Mouse (Mus musculus) heart, postnatal 0 days (tissue): Measurements from ENCODE around the gene Rbm20. TPM values are rescaled to one million over a fixed set of nuclear protein-coding genes. Genes with fewer than 3 reads are reported as not detected.

Experiments
- ATAC-seq: fragments of 200-750 bp; cut with Nextera tagmentation; 2 replicates; pipeline ENCODE4 v1.8.0; 2017; ENCODE audit warnings: low read depth, moderate number of reproducible peaks, moderate library complexity; ENCODE audit not compliant: insufficient read depth
- DNase-seq: peaks from one replicate; pipeline ENCODE4 v3.0.0-alpha.2; 2016; ENCODE audit warnings: low spot score
- H3K27ac ChIP-seq: fragments of 300-500 bp; sonication (generic); 2 replicates; pipeline ENCODE4 v1.5.1; 2014; ENCODE audit warnings: low read depth, mild to moderate bottlenecking
- H3K27me3 ChIP-seq: fragments of 300-500 bp; sonication (generic); 2 replicates; pipeline ENCODE4 v1.6.1; 2014; ENCODE audit warnings: low read length, mixed read lengths; ENCODE audit not compliant: control insufficient read depth, insufficient read depth
- H3K36me3 ChIP-seq: fragments of 300-500 bp; sonication (generic); replicated peaks from 2 replicates; pipeline ENCODE4 v1.6.1; 2014; ENCODE audit warnings: low read length, mixed read lengths; ENCODE audit not compliant: control insufficient read depth, insufficient read depth
- H3K4me1 ChIP-seq: fragments of 300-500 bp; sonication (generic); 2 replicates; pipeline ENCODE4 v1.6.1; 2014; ENCODE audit warnings: antibody characterized with exemption; ENCODE audit not compliant: control insufficient read depth, insufficient read depth
- H3K4me2 ChIP-seq: fragments of 300-500 bp; sonication (generic); 2 replicates; pipeline ENCODE4 v1.6.1; 2014; ENCODE audit warnings: low read depth, mild to moderate bottlenecking, low read length, moderate library complexity
- H3K4me3 ChIP-seq: fragments of 300-500 bp; sonication (generic); 2 replicates; pipeline ENCODE4 v1.5.1; 2014; ENCODE audit warnings: low read depth, low read length
- H3K9ac ChIP-seq: fragments of 300-500 bp; sonication (generic); replicated peaks from 2 replicates; pipeline ENCODE4 v1.6.1; 2014; ENCODE audit warnings: low read depth, low read length, mixed read lengths
- H3K9me3 ChIP-seq: fragments of 300-500 bp; sonication (generic); replicated peaks from 2 replicates; pipeline ENCODE4 v1.6.1; 2016; ENCODE audit warnings: low read length; ENCODE audit not compliant: control insufficient read depth
- CTCF ChIP-seq: IDR thresholded peaks from 2 replicates; pipeline ENCODE4 v1.5.1; 2016; ENCODE audit warnings: antibody characterized with exemption, control low read depth, low read depth
- EP300 ChIP-seq: IDR thresholded peaks from 2 replicates; pipeline ENCODE4 v1.6.1; 2016; ENCODE audit warnings: antibody characterized with exemption, low read depth
- WGBS: fragments of 180-500 bp; shearing (Covaris S2); extraction: QIAGEN DNeasy Blood & Tissue Kit; methylation state at CpG from one replicate; pipeline ENCODE4 v1.1.7; 2014; 5-methylcytosine and 5-hydroxymethylcytosine counted together
- polyA plus RNA-seq: library from polyadenylated mRNA; unstranded; fragments of >200 nt; fragmentation: Nextera tagmentation; extraction: Ambion mirVana; gene quantifications from 2 replicates; pipeline ENCODE4 v1.2.1, GENCODE M21; 2015
- total RNA-seq: library from RNA; depleted of rRNA; stranded (reverse); fragments of >200 nt; gene quantifications from 2 replicates; pipeline ENCODE4 v1.2.3, GENCODE M21; 2014; ENCODE audit warnings: low replicate concordance

Rbm20 gene
- total and polyA plus RNA-seq, 2 experiments from 2014 or later: 65.2 to 340 TPM

- Histone ChIP-seq H3K27ac (0 out of 2 replicates have a peak overlapping the region, but pooled peaks have one; percentile 21), H3K9ac (no peak overlapping the region), H3K4me1 (peaks cover 7% of the 10 kb centered on the region), H3K9me3 (no peaks in the 10 kb centered on the region), H3K36me3 (peaks cover 46% of the 10 kb centered on the region), H3K27me3 (no peaks in the 10 kb centered on the region), H3K4me3 (no peak overlapping the region), H3K4me2 (no peak overlapping the region)
- WGBS: 83% methylated on average over 13 of the region's 14 CpGs
- TF ChIP-seq CTCF (no peak), EP300 (no peak)
- ATAC-seq (no peak), DNase-seq (no peak)
These were observed 175.0 kb downstream of the Rbm20 start for GRCm38 (mm10) chr19:53851826-53852698.

DNA sequence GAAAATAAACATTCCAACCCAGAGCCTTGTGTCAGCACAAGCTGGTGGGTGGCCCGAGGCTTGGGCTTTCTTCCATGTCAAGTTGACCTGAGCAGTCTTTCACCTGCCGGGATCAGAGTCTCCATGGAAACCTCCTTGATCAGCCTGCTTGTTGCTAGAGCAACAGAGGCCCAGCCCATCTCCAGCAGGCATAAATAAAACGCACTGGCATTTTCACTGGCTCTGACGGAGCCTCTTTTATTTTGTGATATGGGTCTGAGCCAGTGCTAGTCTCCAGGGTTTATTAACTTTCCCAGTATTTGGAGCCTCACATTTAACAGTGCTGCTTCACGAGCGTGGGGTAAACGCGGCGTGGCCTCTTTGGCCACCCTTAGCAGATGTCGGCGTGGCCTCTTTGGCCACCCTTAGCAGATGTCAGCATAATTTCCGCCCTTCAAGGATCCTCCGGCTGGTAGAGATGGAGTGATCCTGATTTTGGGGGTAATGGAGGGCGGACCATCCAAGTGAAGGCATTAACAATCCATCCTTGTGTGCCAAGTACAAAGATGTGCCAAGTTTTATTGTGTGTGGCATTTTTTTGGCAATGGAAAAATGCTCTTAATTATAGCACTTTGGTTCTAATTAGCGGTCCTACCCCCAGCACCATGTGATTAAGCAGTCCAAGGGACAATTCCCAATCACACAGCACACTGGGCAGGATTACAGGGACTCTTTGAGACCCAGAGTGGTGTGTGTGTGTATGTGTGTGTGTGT lies 175.8 kb downstream of the Rbm20 start:
- 0 out of 2 replicates have a peak overlapping the region, but pooled peaks have one; percentile 21 for H3K27ac ChIP-seq
- H3K36me3 ChIP-seq: peaks cover 43% of the 10 kb centered on the region
- H3K9ac ChIP-seq: no peak overlapping the region
- no peaks in the 10 kb centered on the region for H3K9me3 ChIP-seq
- H3K4me3 ChIP-seq: no peak overlapping the region
- no peak for ATAC-seq
- H3K4me1 ChIP-seq: peaks cover 3% of the 10 kb centered on the region; the same call in 1 of the 2 replicates
- TF ChIP-seq CTCF (no peak), EP300 (no peak)
- H3K27me3 ChIP-seq: no peaks in the 10 kb centered on the region
- DNase-seq: no peak
- WGBS: 63% methylated on average over 15 of the region's 15 CpGs
- H3K4me2 ChIP-seq: no peak overlapping the region

- Histone ChIP-seq H3K4me1 (peaks cover under 1% of the 10 kb centered on the region; the same call in 1 of the 2 replicates), H3K36me3 (peaks cover 54% of the 10 kb centered on the region), H3K4me3 (no peak overlapping the region), H3K9me3 (no peaks in the 10 kb centered on the region), H3K4me2 (no peak overlapping the region), H3K9ac (no peak overlapping the region), H3K27ac (no peak overlapping the region), H3K27me3 (no peaks in the 10 kb centered on the region)
- 68% methylated on average over 4 of the region's 4 CpGs for WGBS
- TF ChIP-seq EP300 (no peak), CTCF (no peak)
- no peak for DNase-seq
- ATAC-seq: no peak
These were observed 177.9 kb downstream of the Rbm20 start for GRCm38 (mm10) chr19:53854978-53855377.

GRCm38 (mm10) chr19:53855781-53856180 lies 178.7 kb downstream of the Rbm20 start:
- ATAC-seq (no peak), DNase-seq (no peak)
- no peak overlapping the region for H3K27ac ChIP-seq
- peaks cover 63% of the 10 kb centered on the region for H3K36me3 ChIP-seq
- 66% methylated on average over 5 of the region's 5 CpGs for WGBS
- no peaks in the 10 kb centered on the region; the same call in 1 of the 2 replicates for H3K4me1 ChIP-seq
- H3K27me3 ChIP-seq: no peaks in the 10 kb centered on the region
- TF ChIP-seq EP300: no peak
- TF ChIP-seq CTCF: no peak
- H3K9ac ChIP-seq: no peak overlapping the region
- H3K9me3 ChIP-seq: no peaks in the 10 kb centered on the region
- H3K4me3 ChIP-seq: no peak overlapping the region
- H3K4me2 ChIP-seq: no peak overlapping the region

DNA sequence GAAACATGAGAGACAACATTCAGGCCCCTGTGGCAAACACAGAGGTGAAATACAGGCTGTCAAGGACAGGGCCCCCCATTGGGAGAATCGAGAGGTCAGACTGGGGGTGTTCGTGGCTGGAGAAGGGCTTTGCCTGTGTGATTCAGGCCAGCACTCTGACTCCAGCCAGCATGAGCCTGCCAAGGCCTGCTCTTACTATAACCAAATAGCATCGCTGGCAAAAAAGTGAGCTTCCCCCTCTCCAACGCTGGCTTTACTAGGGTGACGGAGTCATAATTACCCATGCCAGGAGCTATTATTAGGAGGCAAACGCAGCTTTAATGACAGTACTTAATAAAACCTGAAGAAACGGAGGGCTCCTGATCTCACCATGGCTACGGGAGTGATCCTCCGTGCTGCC lies 179.7 kb downstream of the Rbm20 start:
- peaks cover 62% of the 10 kb centered on the region for H3K36me3 ChIP-seq

More for the DNA sequence above, 179.7 kb downstream of the Rbm20 start:
- Histone ChIP-seq H3K4me2 (no peak overlapping the region), H3K4me3 (no peak overlapping the region), H3K9me3 (no peaks in the 10 kb centered on the region), H3K9ac (no peak overlapping the region), H3K4me1 (no peaks in the 10 kb centered on the region; the same call in 1 of the 2 replicates), H3K27ac (peak overlapping the region; percentile 2; the same call in 1 of the 2 replicates), H3K27me3 (no peaks in the 10 kb centered on the region)
- DNase-seq (no peak), ATAC-seq (0 out of 2 replicates have a peak, but pooled peaks have one; percentile 19)
- WGBS: 42% methylated on average over 9 of the region's 9 CpGs
- no peak for TF ChIP-seq CTCF
- no peak for TF ChIP-seq EP300
